Mouse (Mus musculus) midbrain, embryonic 14.5 days (tissue): ENCODE results near the gene Ahctf1. TPM values are rescaled to one million over a fixed set of nuclear protein-coding genes. Genes with fewer than 3 reads are reported as not detected.

ENCODE experiments used
- ATAC-seq: fragments of 200-750 bp; cut with Nextera tagmentation; 2 replicates; pipeline ENCODE4 v1.8.0; 2017; ENCODE audit warnings: moderate number of reproducible peaks, moderate library complexity; ENCODE audit not compliant: low FRiP score, low TSS enrichment
- DNase-seq: peaks from one replicate; pipeline ENCODE4 v3.0.0-alpha.2; 2015
- H3K27ac ChIP-seq: fragments of 300-500 bp; sonication (generic); replicated peaks from 2 replicates; pipeline ENCODE4 v1.5.1; 2014; ENCODE audit warnings: mild to moderate bottlenecking, low read depth, low read length, moderate library complexity
- H3K27me3 ChIP-seq: fragments of 300-500 bp; sonication (generic); 2 replicates; pipeline ENCODE4 v1.6.1; 2014; ENCODE audit warnings: low read length, control low read depth, mixed read lengths; ENCODE audit not compliant: control insufficient read depth, insufficient read depth
- H3K36me3 ChIP-seq: fragments of 300-500 bp; sonication (generic); 2 replicates; pipeline ENCODE4 v1.6.1; 2014; ENCODE audit warnings: low read length, control low read depth; ENCODE audit not compliant: control insufficient read depth, insufficient read depth
- H3K4me1 ChIP-seq: fragments of 300-500 bp; sonication (generic); 2 replicates; pipeline ENCODE4 v1.6.1; 2014; ENCODE audit warnings: mild to moderate bottlenecking, antibody characterized with exemption, low read length, control low read depth; ENCODE audit not compliant: control insufficient read depth, insufficient read depth
- H3K4me2 ChIP-seq: fragments of 300-500 bp; sonication (generic); 2 replicates; pipeline ENCODE4 v1.6.1; 2014; ENCODE audit warnings: mild to moderate bottlenecking, low read length, moderate library complexity
- H3K4me3 ChIP-seq: fragments of 300-500 bp; sonication (generic); replicated peaks from 2 replicates; pipeline ENCODE4 v1.5.1; 2014; ENCODE audit warnings: low read depth, low read length
- H3K9ac ChIP-seq: fragments of 300-500 bp; sonication (generic); replicated peaks from 2 replicates; pipeline ENCODE4 v1.6.1; 2014; ENCODE audit warnings: mild to moderate bottlenecking, low read length, moderate library complexity
- H3K9me3 ChIP-seq: fragments of 300-500 bp; sonication (generic); 2 replicates; pipeline ENCODE4 v1.6.1; 2016; ENCODE audit warnings: low read length, control low read depth, mixed read lengths; ENCODE audit not compliant: control insufficient read depth
- WGBS: fragments of 180-500 bp; shearing (Covaris S2); extraction: QIAGEN DNeasy Blood & Tissue Kit; methylation state at CpG from one replicate; pipeline ENCODE4 v1.1.7; 2014; 5-methylcytosine and 5-hydroxymethylcytosine counted together
- polyA plus RNA-seq: library from polyadenylated mRNA; unstranded; fragments of >200 nt; fragmentation: Nextera tagmentation; extraction: Ambion mirVana; gene quantifications from 2 replicates; pipeline ENCODE4 v1.2.1, GENCODE M21; 2014

Ahctf1 gene
- polyA plus RNA-seq, result 19.3 and 24.2 TPM in 2 replicates

GRCm38 (mm10) chr1:179803513-179804139, at the start of gene Ahctf1:
Gene Ahctf1 (minus strand): TSS chr1:179803680.
- DNase-seq, result peak; percentile 99
- peak within 1 kb of the TSS; percentile 83 for H3K4me2 ChIP-seq
- under 1% methylated on average over 55 of the region's 56 CpGs for WGBS

GRCm38 (mm10) chr1:179847759-179848389, 44.4 kb upstream of the Ahctf1 start:
- no peaks in the 10 kb centered on the region for H3K36me3 ChIP-seq
- DNase-seq (peak; percentile 88), ATAC-seq (peak; percentile 57)
- no peak overlapping the region for H3K27ac ChIP-seq
- no peaks in the 10 kb centered on the region for H3K4me1 ChIP-seq
- peak overlapping the region; percentile 73 for H3K4me2 ChIP-seq
- H3K27me3 ChIP-seq, result no peaks in the 10 kb centered on the region
- no peaks in the 10 kb centered on the region for H3K9me3 ChIP-seq
- H3K9ac ChIP-seq, result peak overlapping the region; percentile 51
- 4% methylated on average over 20 of the region's 20 CpGs for WGBS
- peak overlapping the region; percentile 40 for H3K4me3 ChIP-seq

More at GRCm38 (mm10) chr1:179803513-179804139, at the start of gene Ahctf1:
- peak within 1 kb of the TSS; percentile 94 for H3K9ac ChIP-seq
- peak within 1 kb of the TSS; percentile 93 for H3K27ac ChIP-seq
- H3K9me3 ChIP-seq, result no peaks in the 10 kb centered on the region
- peaks cover 15% of the 10 kb centered on the region for H3K4me1 ChIP-seq
- peak within 1 kb of the TSS; percentile 86 for H3K4me3 ChIP-seq
- H3K36me3 ChIP-seq, result peaks cover 3% of the 10 kb centered on the region; the same call in 1 of the 2 replicates
- no peaks in the 10 kb centered on the region for H3K27me3 ChIP-seq
- ATAC-seq, result peak; percentile 97

GRCm38 (mm10) chr1:179847173-179847572, 43.7 kb upstream of the Ahctf1 start:
- no peaks in the 10 kb centered on the region for H3K4me1 ChIP-seq
- H3K36me3 ChIP-seq, result no peaks in the 10 kb centered on the region
- H3K4me3 ChIP-seq, result no peak overlapping the region
- 61% methylated on average over 7 of the region's 7 CpGs for WGBS
- H3K9ac ChIP-seq, result no peak overlapping the region
- no peak overlapping the region for H3K4me2 ChIP-seq
- no peak for DNase-seq
- no peaks in the 10 kb centered on the region for H3K9me3 ChIP-seq
- no peak for ATAC-seq
- no peaks in the 10 kb centered on the region for H3K27me3 ChIP-seq
- no peak overlapping the region for H3K27ac ChIP-seq

GRCm38 (mm10) chr1:179845832-179846499, 42.5 kb upstream of the Ahctf1 start:
- DNase-seq (no peak), ATAC-seq (no peak)
- no peaks in the 10 kb centered on the region for H3K4me1 ChIP-seq
- no peak overlapping the region for H3K4me3 ChIP-seq
- 85% methylated on average over 16 of the region's 16 CpGs for WGBS
- no peaks in the 10 kb centered on the region for H3K36me3 ChIP-seq
- H3K27me3 ChIP-seq, result no peaks in the 10 kb centered on the region
- no peak overlapping the region for H3K9ac ChIP-seq
- no peak overlapping the region for H3K27ac ChIP-seq
- H3K9me3 ChIP-seq, result no peaks in the 10 kb centered on the region
- no peak overlapping the region for H3K4me2 ChIP-seq

- DNase-seq, result peak; percentile 70
- no peak overlapping the region for H3K27ac ChIP-seq
Observed at GRCm38 (mm10) chr1:179844894-179845293, 41.4 kb upstream of the Ahctf1 start.

GRCm38 (mm10) chr1:179843981-179844380, 40.5 kb upstream of the Ahctf1 start:
- DNase-seq (no peak), ATAC-seq (no peak)
- Histone ChIP-seq H3K27me3 (no peaks in the 10 kb centered on the region), H3K4me1 (no peaks in the 10 kb centered on the region), H3K4me3 (no peak overlapping the region), H3K36me3 (no peaks in the 10 kb centered on the region), H3K27ac (no peak overlapping the region), H3K4me2 (no peak overlapping the region), H3K9me3 (no peaks in the 10 kb centered on the region), H3K9ac (no peak overlapping the region)
- WGBS, result 44% methylated on average over 3 of the region's 3 CpGs

More at GRCm38 (mm10) chr1:179844894-179845293, 41.4 kb upstream of the Ahctf1 start:
- Histone ChIP-seq H3K36me3 (no peaks in the 10 kb centered on the region), H3K4me2 (no peak overlapping the region), H3K9me3 (no peaks in the 10 kb centered on the region), H3K4me1 (no peaks in the 10 kb centered on the region), H3K9ac (no peak overlapping the region), H3K27me3 (no peaks in the 10 kb centered on the region), H3K4me3 (no peak overlapping the region)
- ATAC-seq, result 0 out of 2 replicates have a peak, but pooled peaks have one; percentile 57
- WGBS, result 15% methylated on average over 5 of the region's 5 CpGs

GRCm38 (mm10) chr1:179842568-179842967, 39.1 kb upstream of the Ahctf1 start:
- DNase-seq, result no peak
- Histone ChIP-seq H3K27me3 (no peaks in the 10 kb centered on the region), H3K4me2 (no peak overlapping the region), H3K4me3 (no peak overlapping the region), H3K4me1 (no peaks in the 10 kb centered on the region), H3K27ac (no peak overlapping the region), H3K9me3 (no peaks in the 10 kb centered on the region), H3K9ac (no peak overlapping the region), H3K36me3 (no peaks in the 10 kb centered on the region)
- WGBS, result 82% methylated on average over 7 of the region's 7 CpGs
- no peak for ATAC-seq

GRCm38 (mm10) chr1:179836426-179837404, 33.2 kb upstream of the Ahctf1 start:
- Histone ChIP-seq H3K27ac (no peak overlapping the region), H3K4me1 (no peaks in the 10 kb centered on the region), H3K4me2 (no peak overlapping the region), H3K4me3 (no peak overlapping the region), H3K27me3 (no peaks in the 10 kb centered on the region), H3K9ac (no peak overlapping the region), H3K9me3 (no peaks in the 10 kb centered on the region), H3K36me3 (no peaks in the 10 kb centered on the region)
- 95% methylated on average over 7 of the region's 7 CpGs for WGBS
- DNase-seq (no peak), ATAC-seq (no peak)
